Mouse (Mus musculus): Measurements from ENCODE around the gene Dglucy.

- TF ChIP-seq POLR2A (IDR thresholded peaks at IDR 0.05; ENCODE audit: borderline replicate concordance, insufficient read depth, low read length) = no peak
- TF ChIP-seq CTCF (IDR thresholded peaks at IDR 0.05; ENCODE audit: borderline replicate concordance, insufficient read depth, low read depth, low read length) = no peak
Observed at GRCm38 (mm10) chr12:100839926-100840325, 61.1 kb downstream of the Dglucy start.

Data from cerebellum, adult 2 months (tissue).